ENCODE assay signal across 8 mouse cellular contexts in genomic region chr7:97356875-97357276, GRCm38 (mm10). TPM values are rescaled to one million over a fixed set of nuclear protein-coding genes. Genes with fewer than 3 reads are reported as not detected.
DNase-seq lines count a peak whose midpoint lies in the region; TF ChIP-seq lines count a peak whose summit lies in the region.
"Had no signal": no experiment of that assay in that cellular context is flagged by ENCODE, and none has a peak within 500 bp of the region (broad histone marks: within the 10 kb centered on the region; RNA-seq: fewer than 3 reads in every experiment).

No protein-coding gene starts in this region.

- intact Hi-C loops in left cerebral cortex, postnatal 4 days (cut with DNase I), result no loop called here
- intact Hi-C loops in heart, adult 2 months (cut with DNase I), result no loop called here

- peaks cover 14% of the 10 kb centered on the region for H3K4me1 ChIP-seq in brown adipose tissue, adult 24 weeks (ENCODE audit: control insufficient read depth, insufficient read depth, insufficient read length, low read length)
- H3K4me1 ChIP-seq in heart, adult 2 months (ENCODE audit: control insufficient read depth, insufficient read depth, low read length), result peaks cover 10% of the 10 kb centered on the region

- H3K79me2 ChIP-seq in heart, adult 2 months (replicated peaks; ENCODE audit: control insufficient read depth, insufficient read depth, low read length), result no peaks in the 10 kb centered on the region
- H3K79me2 ChIP-seq in macrophage (ENCODE audit: inconsistent target), result no peaks in the 10 kb centered on the region

- no peaks in the 10 kb centered on the region for H3K36me3 ChIP-seq in heart, adult 2 months (ENCODE audit: control insufficient read depth, insufficient read depth, low read length)
- H3K36me3 ChIP-seq in macrophage (ENCODE audit: inconsistent target), result no peaks in the 10 kb centered on the region
- H3K36me3 ChIP-seq: stomach, embryonic 15.5 days had no signal

- no peak overlapping the region for H3K4me3 ChIP-seq in brown adipose tissue, adult 24 weeks (ENCODE audit: insufficient read depth, low read depth, low read length)
- no peak overlapping the region for H3K4me3 ChIP-seq in heart, adult 2 months
- no peak overlapping the region for H3K4me3 ChIP-seq in macrophage (ENCODE audit: inconsistent target)
- H3K4me3 ChIP-seq: stomach, embryonic 15.5 days had no signal

- TF ChIP-seq EP300 in heart, adult 2 months (IDR thresholded peaks at IDR 0.05; ENCODE audit: insufficient read depth, low read depth, low read length), result no peak

- H3K27ac ChIP-seq in brown adipose tissue, adult 24 weeks (replicated peaks; ENCODE audit: low read depth, low read length), result peak overlapping the region; percentile 56
- peak overlapping the region; percentile 41 for H3K27ac ChIP-seq in heart, adult 2 months
- H3K27ac ChIP-seq in macrophage, result peak overlapping the region; percentile 97
- H3K27ac ChIP-seq: stomach, embryonic 15.5 days had no signal

- DNase-seq in left cerebral cortex, postnatal 4 days, result peak; percentile 27
- DNase-seq in left cerebral cortex, adult 18-20 months (ENCODE audit: low spot score in 2 of 2), result no peak
- DNase-seq in heart, adult 2 months, result peak; percentile 65 to 82
- DNase-seq in thymus, postnatal 0 days (ENCODE audit: low spot score), result no peak
- DNase-seq in cerebellum, postnatal 4 days (ENCODE audit: low spot score in 2 of 2), result no peak

- H3K27me3 ChIP-seq in heart, adult 2 months (ENCODE audit: control insufficient read depth, insufficient read depth, low read length), result no peaks in the 10 kb centered on the region
- H3K27me3 ChIP-seq: stomach, embryonic 15.5 days had no signal

- 52% methylated on average over 5 of the region's 5 CpGs for WGBS in heart, adult 2 months
- WGBS in macrophage (ENCODE audit: missing documents), result 70% methylated on average over 5 of the region's 5 CpGs

- TF ChIP-seq CTCF in heart, adult 2 months (IDR thresholded peaks at IDR 0.05), result no peak

- no peak overlapping the region for H3K9ac ChIP-seq in heart, adult 2 months (ENCODE audit: low read depth, low read length)
- H3K9ac ChIP-seq: stomach, embryonic 15.5 days had no signal

- TF ChIP-seq POLR2A in heart, adult 2 months (IDR thresholded peaks at IDR 0.05; ENCODE audit: insufficient read depth, low read depth, low read length), result 0 out of 2 replicates have a peak, but pooled peaks have one; percentile 16

RNA-seq across cellular contexts. Expression of gene Alg8, which starts 14.5 kb away (rescaled TPM):
- total RNA-seq in left cerebral cortex, postnatal 4 days (2021), result 10 to 100 TPM in 1 of 2 experiments, 1 to 10 TPM in 1; 9.4 to 12.4 TPM
- total RNA-seq in left cerebral cortex, adult 18-20 months (2021), result 10 to 100 TPM in 1 of 2 experiments, 1 to 10 TPM in 1; 9.8 to 10.4 TPM
- 5.0 and 9.6 TPM in 2 replicates for polyA plus RNA-seq in brown adipose tissue, adult 24 weeks (2012; ENCODE audit: insufficient read depth, insufficient read length, missing spikeins)
- 1 to 10 TPM; 4.3 to 5.2 TPM for total RNA-seq in heart, adult 2 months (2021)
- polyA plus RNA-seq in heart, adult 2 months (2012; rRNA removed), result 7.3 and 9.9 TPM in 2 replicates
- total RNA-seq in macrophage (2018; cell fraction: chromatin; rRNA removed), result 10 to 100 TPM in 23 of 26 experiments, 1 to 10 TPM in 3; 4.5 to 58.4 (median 33.5) TPM
- total RNA-seq in macrophage (2018; cell fraction: cytosol; rRNA removed), result 10 to 100 TPM; 10.4 to 23.2 (median 17.1) TPM
- 10 to 100 TPM; 10.3 to 73.1 (median 31.6) TPM for total RNA-seq in macrophage (2018; cell fraction: nucleus; rRNA removed)
- 16.0 to 32.2 TPM (median 30.1 TPM) in 3 replicates for polyA plus RNA-seq in macrophage (2018)
- 31.7 and 35.8 TPM in 2 replicates for polyA plus RNA-seq in thymus, postnatal 0 days (2015; fragmentation: Nextera tagmentation; extraction: Ambion mirVana)

RNA-seq across cellular contexts. Expression of gene Kctd21, which starts 24.7 kb away (rescaled TPM):
- 1 to 10 TPM; 5.0 to 5.8 TPM for total RNA-seq in left cerebral cortex, postnatal 4 days (2021)
- 10 to 100 TPM; 13.7 to 15.1 TPM for total RNA-seq in left cerebral cortex, adult 18-20 months (2021)
- 6.3 and 6.8 TPM in 2 replicates for polyA plus RNA-seq in brown adipose tissue, adult 24 weeks (2012; ENCODE audit: insufficient read depth, insufficient read length, missing spikeins)
- 1 to 10 TPM; 3.7 to 4.1 TPM for total RNA-seq in heart, adult 2 months (2021)
- 3.6 and 6.3 TPM in 2 replicates for polyA plus RNA-seq in heart, adult 2 months (2012; rRNA removed)
- total RNA-seq in macrophage (2018; cell fraction: chromatin; rRNA removed), result 10 to 100 TPM in 3 of 26 experiments, 1 to 10 TPM in 23; 1.2 to 17.0 (median 4.5) TPM
- 10 to 100 TPM in 21 of 26 experiments, 1 to 10 TPM in 5; 5.5 to 21.2 (median 15.6) TPM for total RNA-seq in macrophage (2018; cell fraction: cytosol; rRNA removed)
- total RNA-seq in macrophage (2018; cell fraction: nucleus; rRNA removed), result 10 to 100 TPM in 9 of 26 experiments, 1 to 10 TPM in 17; 3.8 to 20.6 (median 7.1) TPM
- polyA plus RNA-seq in macrophage (2018), result 7.4 to 17.6 TPM (median 14.3 TPM) in 3 replicates
- polyA plus RNA-seq in thymus, postnatal 0 days (2015; fragmentation: Nextera tagmentation; extraction: Ambion mirVana), result 1.4 and 1.6 TPM in 2 replicates

RNA-seq across cellular contexts. Expression of gene Usp35, which starts 25.1 kb away (rescaled TPM):
- 10 to 100 TPM; 12.9 to 13.8 TPM for total RNA-seq in left cerebral cortex, postnatal 4 days (2021)
- 10 to 100 TPM; 17.2 to 19.3 TPM for total RNA-seq in left cerebral cortex, adult 18-20 months (2021)
- polyA plus RNA-seq in brown adipose tissue, adult 24 weeks (2012; ENCODE audit: insufficient read depth, insufficient read length, missing spikeins), result 2.3 TPM in 1 of 2 replicates, not detected in the other
- total RNA-seq in heart, adult 2 months (2021), result 1 to 10 TPM in 1 of 2 experiments, under 1 TPM in 1; 0.84 to 1.0 TPM
- polyA plus RNA-seq in heart, adult 2 months (2012; rRNA removed), result 2.5 and 2.8 TPM in 2 replicates
- total RNA-seq in macrophage (2018; cell fraction: chromatin; rRNA removed), result 100 to 1,000 TPM in 2 of 26 experiments, 10 to 100 TPM in 24; 28.1 to 106 (median 69.9) TPM
- total RNA-seq in macrophage (2018; cell fraction: cytosol; rRNA removed), result 1 to 10 TPM; 1.4 to 9.0 (median 4.8) TPM
- 10 to 100 TPM; 12.1 to 66.0 (median 44.3) TPM for total RNA-seq in macrophage (2018; cell fraction: nucleus; rRNA removed)
- 1.4 to 13.9 TPM (median 2.4 TPM) in 3 replicates for polyA plus RNA-seq in macrophage (2018)
- polyA plus RNA-seq in thymus, postnatal 0 days (2015; fragmentation: Nextera tagmentation; extraction: Ambion mirVana), result 3.1 and 4.2 TPM in 2 replicates

RNA-seq across cellular contexts. Expression of gene Ndufc2, which starts 42.9 kb away (rescaled TPM):
- total RNA-seq in left cerebral cortex, postnatal 4 days (2021), result 100 to 1,000 TPM; 249 to 255 TPM
- 100 to 1,000 TPM; 232 to 247 TPM for total RNA-seq in left cerebral cortex, adult 18-20 months (2021)
- 931 and 1,246 TPM in 2 replicates for polyA plus RNA-seq in brown adipose tissue, adult 24 weeks (2012; ENCODE audit: insufficient read depth, insufficient read length, missing spikeins)
- total RNA-seq in heart, adult 2 months (2021), result 100 to 1,000 TPM; 483 to 533 TPM
- polyA plus RNA-seq in heart, adult 2 months (2012; rRNA removed), result 305 and 346 TPM in 2 replicates
- 10 to 100 TPM in 9 of 26 experiments, 1 to 10 TPM in 14, not detected in 3; 1.7 to 33.9 (median 7.5) TPM for total RNA-seq in macrophage (2018; cell fraction: chromatin; rRNA removed)
- 100 to 1,000 TPM; 162 to 267 (median 209) TPM for total RNA-seq in macrophage (2018; cell fraction: cytosol; rRNA removed)
- total RNA-seq in macrophage (2018; cell fraction: nucleus; rRNA removed), result 100 to 1,000 TPM in 1 of 26 experiments, 10 to 100 TPM in 25; 17.4 to 134 (median 49.4) TPM
- polyA plus RNA-seq in macrophage (2018), result 165 to 251 TPM (median 199 TPM) in 3 replicates
- polyA plus RNA-seq in thymus, postnatal 0 days (2015; fragmentation: Nextera tagmentation; extraction: Ambion mirVana), result 485 and 514 TPM in 2 replicates

Comparison
In these comparisons a context has a peak if more than half of its experiments do, and no peak if none do; other contexts are left out.
1. DNase-seq: peak in left cerebral cortex, postnatal 4 days (single experiment) and heart, adult 2 months (2 of 2); none in left cerebral cortex, adult 18-20 months (0 of 2), thymus, postnatal 0 days (single experiment) and cerebellum, postnatal 4 days (0 of 2).
2. H3K27ac ChIP-seq: peak in every context shown above with its lines; median percentile 97 in macrophage; 56 in brown adipose tissue, adult 24 weeks; 41 in heart, adult 2 months.